Mouse (Mus musculus): ENCODE measurements around the gene Ccdc97. TPM values are rescaled to one million over a fixed set of nuclear protein-coding genes. Genes with fewer than 3 reads are reported as not detected.

Gene Ccdc97
- polyA plus RNA-seq, 2 experiments from 2014 or later = 36.5 to 68.4 TPM

DNA sequence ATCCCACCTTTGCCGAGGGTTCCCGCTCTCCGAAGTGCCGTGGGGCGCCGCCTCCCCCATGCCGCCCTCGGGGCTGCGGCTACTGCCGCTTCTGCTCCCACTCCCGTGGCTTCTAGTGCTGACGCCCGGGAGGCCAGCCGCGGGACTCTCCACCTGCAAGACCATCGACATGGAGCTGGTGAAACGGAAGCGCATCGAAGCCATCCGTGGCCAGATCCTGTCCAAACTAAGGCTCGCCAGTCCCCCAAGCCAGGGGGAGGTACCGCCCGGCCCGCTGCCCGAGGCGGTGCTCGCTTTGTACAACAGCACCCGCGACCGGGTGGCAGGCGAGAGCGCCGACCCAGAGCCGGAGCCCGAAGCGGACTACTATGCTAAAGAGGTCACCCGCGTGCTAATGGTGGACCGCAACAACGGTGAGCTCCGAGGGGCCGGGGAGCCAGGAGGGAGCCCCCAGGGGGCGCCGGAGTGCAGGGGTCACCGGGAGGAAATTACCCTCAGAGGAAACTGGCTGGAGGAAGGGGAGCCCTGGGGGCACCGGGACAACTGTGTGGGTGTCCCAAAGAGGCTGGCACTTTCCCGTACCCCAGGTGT is 31.0 kb downstream of the Ccdc97 start:
- ATAC-seq = no peak

DNA sequence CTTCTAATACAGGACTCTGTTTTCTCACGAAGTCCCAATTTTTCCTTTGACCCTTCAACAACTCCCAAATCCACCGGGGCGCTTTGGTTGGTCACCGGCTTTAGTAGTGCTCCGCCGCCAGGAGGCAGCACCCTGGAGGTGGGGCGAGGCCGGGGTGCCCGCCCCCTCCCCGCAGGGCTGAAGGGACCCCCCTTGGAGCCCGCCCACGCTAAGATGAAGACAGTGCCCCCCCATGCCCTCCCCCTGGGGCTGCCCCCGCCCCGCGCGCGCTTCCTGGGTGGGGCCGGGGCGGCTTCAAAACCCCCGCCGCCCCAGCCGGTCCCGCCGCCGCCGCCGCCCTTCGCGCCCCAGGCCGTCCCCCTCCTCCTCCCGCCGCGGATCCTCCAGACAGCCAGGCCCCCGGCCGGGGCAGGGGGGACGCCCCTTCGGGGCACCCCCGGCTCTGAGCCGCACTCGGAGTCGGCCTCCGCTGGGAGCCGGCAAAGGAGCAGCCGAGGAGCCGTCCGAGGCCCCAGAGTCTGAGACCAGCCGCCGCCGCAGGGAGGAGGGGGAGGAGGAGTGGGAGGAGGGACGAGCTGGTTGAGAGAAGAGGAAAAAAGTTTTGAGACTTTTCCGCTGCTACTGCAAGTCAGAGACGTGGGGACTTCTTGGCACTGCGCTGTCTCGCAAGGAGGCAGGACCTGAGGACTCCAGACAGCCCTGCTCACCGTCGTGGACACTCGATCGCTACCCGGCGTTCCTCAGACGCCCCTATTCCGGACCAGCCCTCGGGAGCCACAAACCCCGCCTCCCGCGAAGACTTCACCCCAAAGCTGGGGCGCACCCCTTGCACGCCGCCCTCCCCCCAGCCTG is 32.0 kb downstream of the Ccdc97 start, which contains the start of gene Tgfb1:
Tgfb1 (plus strand) TSS at position 323 of the 852 bp plus-strand sequence.
- ATAC-seq = peak; percentile 21

DNA sequence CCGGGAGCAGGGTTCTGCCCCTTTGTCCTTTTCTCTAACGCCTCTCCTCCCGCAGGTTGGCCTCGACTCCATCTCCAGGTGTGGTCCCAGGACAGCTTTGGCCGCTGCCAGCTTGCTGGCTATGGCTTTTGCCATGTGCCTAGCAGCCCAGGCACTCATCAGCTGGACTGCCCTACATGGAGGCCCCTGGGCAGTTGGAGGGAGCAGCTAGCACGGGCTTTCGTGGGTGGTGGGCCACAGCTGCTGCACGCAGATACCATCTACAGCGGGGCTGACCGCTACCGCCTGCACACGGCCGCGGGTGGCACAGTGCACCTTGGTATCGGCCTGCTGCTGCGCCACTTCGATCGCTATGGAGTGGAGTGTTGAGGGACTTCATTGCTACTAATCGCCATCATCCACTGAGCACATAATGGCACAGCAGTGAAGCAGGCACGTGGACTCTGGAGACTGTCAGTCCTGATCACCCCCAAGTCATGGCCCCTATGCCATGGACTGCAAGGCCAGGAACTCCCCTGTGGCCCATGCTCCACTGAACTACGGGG is 32.9 kb downstream of the Ccdc97 start:
- ATAC-seq = no peak

DNA sequence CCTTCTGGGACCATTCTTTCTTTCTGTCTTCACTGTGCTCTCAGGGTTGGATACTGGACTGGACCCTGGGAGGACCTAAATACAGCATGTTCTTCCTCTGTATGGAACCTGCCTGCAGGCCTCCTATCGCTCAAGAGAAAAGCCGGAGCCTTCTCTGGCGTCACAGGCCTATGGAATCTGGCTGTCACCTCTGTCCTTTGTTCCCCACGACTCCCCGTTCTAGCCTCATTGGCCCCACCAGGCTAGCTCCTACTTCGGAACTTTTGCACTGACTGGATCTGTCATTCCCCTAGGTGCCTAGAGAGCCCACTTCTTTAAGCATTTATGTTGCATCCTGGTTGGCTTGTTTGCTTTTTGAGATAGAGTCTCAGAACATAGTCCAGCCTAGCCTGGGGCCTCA is 34.2 kb downstream of the Ccdc97 start:
- ATAC-seq = no peak

DNA sequence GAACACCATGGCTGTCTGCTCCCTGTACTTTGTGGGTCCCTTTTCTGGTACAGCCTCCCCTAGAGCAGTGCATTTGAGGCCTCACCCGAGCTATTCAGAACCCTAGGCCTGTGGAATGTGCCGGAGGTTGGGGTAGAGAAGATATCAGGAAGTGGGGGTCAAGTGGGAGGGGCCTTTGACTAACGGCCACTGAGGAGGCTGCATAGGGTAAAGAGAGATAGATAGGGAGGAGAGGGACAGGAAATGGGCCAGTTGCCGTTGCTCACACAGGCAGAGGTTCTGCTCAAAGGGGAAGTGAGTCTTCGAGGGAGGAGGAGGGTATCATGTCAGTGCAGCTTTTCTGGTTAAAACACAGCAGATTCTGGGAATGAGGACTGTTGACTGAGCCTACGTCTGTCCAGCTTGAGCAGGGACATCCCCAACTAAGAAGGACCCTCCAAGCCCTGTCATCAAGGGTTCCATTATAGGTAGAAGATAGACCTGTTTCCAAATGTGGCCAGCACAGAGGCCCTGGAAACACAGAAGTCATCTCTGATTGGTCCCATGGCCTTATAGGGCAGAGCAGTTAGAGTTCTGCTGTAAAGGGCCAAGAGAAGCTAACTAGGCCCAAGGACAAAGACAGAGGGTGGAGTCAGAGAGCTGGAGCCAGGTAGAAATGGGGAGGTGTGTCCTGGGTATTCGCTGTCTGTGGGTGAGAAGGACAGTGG is 35.3 kb downstream of the Ccdc97 start:
- peak; percentile 42 for ATAC-seq

DNA sequence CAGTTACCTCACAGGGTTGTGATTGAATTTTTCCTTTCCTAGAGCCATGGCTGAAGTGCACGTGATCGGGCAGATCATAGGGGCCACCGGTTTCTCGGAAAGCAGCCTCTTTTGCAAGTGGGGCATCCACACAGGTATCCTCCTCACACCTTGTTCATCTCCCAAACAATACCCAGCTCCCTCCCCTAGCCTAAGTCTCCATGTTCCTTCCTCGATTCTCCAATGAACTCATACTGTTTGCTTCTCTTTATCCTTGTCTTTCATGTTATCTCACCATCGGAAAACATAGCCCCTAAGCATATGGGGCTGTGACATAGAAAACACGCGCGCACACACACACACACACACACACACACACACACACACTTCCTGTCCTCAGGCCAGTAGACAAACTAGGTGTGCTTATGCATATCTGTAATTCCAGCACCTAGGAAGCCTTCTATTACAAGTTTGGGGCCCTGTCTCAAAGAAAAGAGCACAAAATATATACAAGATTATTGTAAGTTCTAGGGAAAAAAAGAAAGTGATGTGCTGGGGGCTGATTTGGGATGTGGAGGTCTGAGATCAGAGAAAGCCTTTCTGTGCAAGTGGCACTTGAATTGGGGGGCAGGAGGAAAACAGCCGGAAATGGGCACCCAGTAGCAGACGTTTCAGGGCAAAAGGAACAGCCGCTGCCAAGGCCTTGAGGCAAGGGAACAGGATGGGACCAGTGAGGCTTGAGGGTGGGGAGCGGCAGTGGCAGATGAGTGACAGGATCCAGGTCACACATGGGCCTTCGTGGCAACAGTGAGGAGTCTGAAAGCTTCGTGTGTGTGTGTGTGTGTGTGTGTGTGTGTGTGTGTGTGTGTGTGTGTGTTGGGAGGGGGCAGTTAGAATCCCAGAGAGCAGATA is 37.3 kb downstream of the Ccdc97 start:
- no peak for ATAC-seq

DNA sequence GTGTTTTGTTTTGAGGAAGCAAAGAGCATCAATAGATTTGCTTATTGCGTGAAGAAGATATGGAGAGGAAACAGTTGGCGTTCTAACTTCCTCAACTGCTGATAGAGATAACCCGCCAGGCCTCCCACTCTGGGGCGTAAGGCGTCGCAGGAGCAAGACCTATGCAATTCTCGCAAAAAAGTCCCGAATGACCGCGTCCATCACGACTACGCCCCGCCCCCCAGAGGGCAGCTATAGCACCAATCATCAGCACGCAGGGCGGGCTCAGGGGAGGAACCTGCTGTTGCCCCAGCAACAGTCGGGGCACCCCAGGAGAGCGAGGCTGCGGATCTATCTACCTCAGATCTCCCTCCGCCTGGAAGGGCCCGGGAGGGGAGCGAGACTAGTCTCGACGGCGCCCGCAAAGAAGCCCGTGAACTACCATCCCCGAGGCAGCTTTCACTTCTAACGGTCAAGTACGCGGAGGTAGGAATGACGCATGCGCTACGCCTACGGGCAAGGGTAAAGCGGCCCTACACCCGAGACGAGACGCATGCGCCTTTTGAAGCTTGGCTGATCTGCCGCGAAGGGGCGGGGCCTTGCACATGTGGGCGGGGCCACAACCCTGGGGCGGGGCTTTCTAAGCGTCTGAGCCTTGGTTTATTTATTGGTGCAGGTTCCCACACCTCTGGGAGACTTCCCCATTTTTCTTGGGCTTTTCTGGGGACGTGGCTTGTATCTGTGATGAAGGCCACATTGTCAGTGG is 38.2 kb downstream of the Ccdc97 start, which contains the start of gene B9d2:
B9d2 (plus strand) TSS at position 267 of the 745 bp plus-strand sequence.
- peak; percentile 83 for ATAC-seq

DNA sequence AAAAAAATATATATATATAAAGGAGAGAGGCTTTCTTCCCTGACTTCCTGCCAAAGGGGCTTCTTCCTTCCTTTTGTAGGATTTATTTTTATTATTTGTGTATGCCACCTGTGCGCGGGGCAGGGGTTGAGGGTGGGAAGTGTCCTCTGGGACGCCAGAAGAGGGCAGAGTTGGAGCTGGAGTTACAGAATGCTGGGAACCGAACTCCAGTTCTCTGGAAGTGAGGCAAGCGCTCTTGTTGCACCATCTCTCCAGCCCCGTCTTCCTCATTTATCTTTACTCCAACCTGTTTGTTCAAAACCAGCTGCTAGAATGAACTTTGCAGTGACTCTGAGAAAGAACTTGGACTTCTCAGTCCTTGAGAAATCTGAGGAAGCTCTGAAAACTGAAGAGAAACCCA is 38.9 kb downstream of the Ccdc97 start:
- no peak for ATAC-seq

DNA sequence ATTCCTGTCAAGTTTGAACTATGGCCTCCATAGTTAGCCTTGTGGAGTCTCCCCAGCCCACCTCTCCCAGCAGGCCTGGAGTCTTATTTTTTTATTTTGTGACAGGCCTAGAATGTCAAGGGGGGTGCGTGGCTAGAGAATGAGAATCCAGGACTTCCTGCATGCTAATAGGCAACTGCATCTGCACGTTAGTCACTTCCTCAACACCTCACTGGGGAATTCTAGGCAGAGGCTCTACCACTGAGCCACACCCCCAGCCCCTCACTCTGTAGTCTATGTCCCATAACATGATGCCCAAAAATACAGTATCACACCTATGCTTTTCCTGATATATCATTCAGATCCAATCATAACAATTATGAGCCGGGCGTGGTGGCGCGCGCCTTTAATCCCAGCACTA is 41.9 kb downstream of the Ccdc97 start:
- ATAC-seq = no peak

DNA sequence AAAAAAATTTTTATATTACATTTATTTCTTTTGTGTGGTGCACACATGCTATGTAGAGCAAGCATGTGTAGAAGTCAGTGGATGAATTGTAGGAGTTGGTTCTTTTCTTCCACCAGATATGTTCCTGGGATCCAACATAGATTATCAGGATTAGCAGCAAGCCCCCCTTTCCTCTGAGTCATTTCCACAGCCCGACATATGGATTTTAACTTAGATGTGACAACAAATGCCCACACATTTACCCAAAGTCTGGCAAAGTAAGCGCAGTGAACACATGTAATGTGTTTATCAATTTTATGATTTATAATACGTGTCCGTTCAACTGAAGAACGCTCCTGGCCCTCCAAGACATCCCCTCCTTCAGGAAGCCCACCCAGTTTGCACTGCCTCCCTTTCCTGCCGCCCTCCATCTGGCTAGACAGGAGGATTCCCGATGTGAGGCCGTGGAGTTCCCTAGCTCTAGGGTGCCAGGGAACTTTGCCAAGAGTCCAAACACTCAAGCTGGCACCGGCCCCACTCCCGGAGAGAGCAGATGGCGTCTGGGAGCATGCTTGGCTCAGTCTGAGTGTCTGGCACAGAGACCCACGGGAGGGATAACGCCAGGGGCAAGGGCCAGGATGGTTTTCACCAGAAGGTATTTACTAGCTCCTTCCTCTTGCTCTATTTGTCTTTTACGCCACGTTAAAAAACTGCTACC is 42.7 kb downstream of the Ccdc97 start:
- ATAC-seq = no peak

DNA sequence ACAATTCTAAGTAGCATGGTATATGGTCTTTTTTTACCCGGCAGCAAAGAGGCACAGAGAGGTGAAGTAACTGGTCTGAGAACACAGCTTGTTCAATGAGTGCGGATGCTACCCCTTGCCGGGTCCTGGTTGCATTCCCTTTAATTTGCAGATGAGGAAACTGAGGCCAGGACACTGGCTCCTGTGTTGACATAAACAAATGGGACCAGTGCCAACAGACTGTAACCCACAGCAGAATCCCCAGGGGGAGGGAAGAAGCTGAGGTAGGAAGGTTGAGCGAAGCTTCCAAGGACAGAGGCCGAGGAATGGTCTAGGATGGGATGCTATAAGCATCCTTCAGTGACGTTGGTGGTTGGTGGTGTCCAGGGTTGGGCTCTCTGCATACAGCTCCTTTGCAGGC is 43.5 kb downstream of the Ccdc97 start:
- no peak for ATAC-seq

DNA sequence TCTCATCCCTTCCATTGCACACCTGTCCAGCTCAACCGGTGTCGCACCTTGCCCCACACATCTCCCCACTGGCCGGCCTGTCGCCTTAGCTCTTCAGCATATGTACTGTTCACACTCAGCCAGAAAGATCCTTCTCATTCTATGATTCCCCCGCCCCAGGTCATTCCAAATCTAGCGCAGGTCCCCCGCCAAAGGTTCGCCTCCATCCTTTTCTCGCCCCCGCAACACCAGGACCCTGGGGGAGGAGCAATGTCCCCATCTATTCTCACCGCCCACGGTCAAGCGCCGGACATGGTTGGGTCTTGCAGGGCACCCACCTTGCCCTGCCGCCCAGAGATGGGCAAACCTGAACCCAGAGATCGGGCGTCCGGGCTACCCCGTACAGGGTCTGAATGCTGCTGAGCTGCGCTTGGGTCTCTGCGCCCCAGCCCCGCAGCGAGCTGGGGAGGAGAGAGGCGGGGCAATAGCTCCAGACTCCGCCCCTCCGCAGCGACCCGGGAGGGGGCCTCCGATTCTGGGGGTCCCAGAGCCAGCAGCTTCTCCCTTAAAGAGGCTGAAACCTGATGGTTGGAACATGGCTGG is 44.1 kb downstream of the Ccdc97 start, which contains the start of gene Tmem91:
Tmem91 (minus strand) TSS at position 448 of the 582 bp plus-strand sequence.
- ATAC-seq = no peak

DNA sequence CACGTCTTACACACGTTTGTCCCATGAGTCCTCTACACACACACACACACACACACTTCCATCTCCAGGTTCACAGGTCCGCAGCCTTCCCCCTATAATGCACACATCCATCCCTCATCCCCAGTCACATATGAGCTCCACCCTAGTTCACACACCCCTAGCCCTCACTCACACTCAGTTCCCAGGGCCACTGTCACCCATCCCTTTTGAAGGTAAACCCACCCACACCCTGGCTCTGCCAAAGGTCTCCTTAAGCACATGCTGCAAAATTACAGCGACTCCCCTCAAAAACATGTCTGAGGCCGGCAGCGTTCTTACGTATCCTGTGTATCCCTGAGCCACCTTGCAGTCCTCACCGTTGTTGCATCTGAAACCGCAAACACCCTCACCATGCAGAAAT is 44.6 kb downstream of the Ccdc97 start:
- no peak for ATAC-seq

DNA sequence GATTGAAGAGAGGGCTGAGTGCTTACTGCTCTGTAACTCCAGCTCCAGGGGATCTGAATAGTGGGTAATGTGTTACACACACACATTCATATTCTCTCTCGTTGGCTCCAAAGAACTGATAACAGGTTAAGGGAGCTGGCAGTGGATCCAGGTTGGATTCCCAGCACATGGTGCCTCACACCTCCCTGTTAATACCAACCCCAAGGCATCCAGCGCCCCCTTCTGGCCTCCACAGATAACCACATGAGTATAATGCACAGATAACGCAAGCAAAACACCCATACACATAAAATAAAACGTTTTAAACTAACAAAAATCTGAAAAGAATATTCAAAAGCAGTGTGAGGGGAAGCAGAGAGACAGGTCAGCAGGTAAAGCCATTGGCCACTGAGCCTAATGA is 46.4 kb downstream of the Ccdc97 start:
- ATAC-seq = no peak

DNA sequence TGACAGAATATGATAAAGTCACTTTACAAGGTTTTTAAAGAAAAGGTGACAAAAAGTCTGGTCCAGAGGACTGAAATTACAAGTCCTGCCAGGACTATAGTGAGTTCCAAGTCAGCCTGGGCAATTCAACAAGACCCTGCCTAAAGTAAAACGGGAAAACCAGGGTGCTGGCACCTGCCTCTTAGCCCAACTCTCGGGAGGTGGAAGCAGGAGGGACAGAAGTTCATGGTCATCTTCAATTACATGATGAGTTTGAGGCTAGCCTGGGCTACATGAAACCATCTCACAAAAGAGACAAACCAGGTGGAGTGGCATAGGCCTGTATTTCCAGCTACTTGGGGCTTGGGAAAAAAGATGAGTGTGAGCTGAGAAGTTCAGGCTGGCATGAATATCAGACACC is 47.2 kb downstream of the Ccdc97 start:
- no peak for ATAC-seq

DNA sequence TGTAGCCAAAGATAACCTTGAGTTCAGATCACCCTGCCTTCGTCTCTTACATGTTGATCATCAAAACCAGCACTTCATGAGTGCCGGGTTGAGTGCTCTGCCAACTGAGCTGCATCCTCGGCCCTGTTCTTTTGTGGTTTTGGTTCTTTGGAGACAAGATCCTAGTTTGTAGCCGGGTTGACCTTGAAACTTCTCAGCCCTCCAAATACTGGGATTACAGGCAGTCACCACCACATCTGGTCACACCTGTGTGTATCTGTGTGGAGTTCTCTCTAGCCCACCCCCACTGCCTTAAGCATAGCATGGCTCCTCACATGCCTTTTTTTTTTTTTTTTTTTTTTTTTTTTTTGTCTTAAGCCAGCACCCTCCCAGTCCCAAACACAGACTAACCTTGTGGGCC is 48.8 kb downstream of the Ccdc97 start:
- ATAC-seq = no peak

DNA sequence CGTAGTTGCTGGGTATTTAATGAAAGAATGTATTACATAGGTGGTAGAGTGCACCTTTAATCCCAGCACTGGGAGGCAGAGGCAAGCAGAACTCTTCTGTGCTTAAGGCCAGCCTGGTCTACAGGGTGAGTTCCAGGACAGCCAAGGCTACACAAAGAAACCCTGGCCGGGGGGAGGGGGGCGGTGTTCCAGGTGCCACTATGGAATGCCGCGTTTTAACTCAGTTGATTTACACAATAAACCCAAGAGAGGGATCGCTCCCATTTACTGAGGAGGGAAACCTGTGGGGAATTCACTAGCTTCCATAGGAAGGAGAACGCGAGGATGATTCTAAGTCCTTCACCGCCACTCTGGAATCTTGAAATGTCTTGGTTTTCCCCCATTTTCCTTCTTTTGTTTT is 49.3 kb downstream of the Ccdc97 start:
- ATAC-seq = no peak

DNA sequence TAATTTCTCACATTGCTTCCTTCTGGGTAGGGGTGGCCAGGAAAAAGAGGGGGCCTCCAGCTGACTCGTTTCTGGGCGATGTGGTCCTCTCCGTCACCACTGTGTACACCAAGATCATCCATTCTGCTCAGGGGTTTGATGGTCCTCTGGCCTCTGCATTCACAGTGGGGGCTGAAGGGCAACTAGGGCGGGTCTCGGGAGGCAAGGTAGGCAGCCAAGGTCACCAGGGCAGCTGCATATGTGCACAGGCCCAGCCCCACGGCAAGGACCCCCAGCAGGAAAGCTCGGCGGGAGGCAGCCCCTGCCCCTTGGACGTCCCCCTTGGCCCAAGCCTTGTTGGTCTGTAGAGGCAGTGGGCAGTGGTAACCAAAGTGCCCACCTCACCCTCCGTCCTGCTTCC is 49.7 kb downstream of the Ccdc97 start:
- ATAC-seq = no peak

DNA sequence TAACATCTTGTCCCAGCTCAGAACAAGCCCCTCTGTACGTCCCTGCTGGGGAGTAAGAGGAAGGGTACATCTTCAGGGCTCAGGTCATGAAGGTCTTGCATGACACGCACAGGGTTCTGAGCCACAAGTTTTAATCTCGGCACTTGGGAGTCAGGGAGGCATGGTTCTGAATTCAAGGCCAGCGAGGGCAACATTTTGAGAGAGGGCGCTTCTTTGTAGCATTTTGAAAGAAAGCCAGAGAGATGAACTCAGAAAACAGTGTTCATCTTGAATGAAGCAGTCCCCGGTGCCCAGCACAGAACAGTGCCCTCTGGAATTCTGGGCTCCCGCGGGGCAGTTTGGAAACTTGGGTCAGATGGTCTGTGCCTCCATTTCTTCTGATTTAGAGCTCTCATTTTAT is 52.5 kb downstream of the Ccdc97 start:
- no peak for ATAC-seq
